Mouse (Mus musculus): ENCODE results near the gene St6gal1.

- TF ChIP-seq CTCF (IDR thresholded peaks at IDR 0.05; ENCODE audit: low read depth): no peak
- no peak for TF ChIP-seq EP300 (optimal IDR thresholded peaks at IDR 0.05)
Measured at GRCm38 (mm10) chr16:23181942-23182597, 42.5 kb upstream of the St6gal1 start.

All from stomach, postnatal 0 days (tissue).